Mouse (Mus musculus): ENCODE data around the gene Rps13.

Gene Rps13

DNA sequence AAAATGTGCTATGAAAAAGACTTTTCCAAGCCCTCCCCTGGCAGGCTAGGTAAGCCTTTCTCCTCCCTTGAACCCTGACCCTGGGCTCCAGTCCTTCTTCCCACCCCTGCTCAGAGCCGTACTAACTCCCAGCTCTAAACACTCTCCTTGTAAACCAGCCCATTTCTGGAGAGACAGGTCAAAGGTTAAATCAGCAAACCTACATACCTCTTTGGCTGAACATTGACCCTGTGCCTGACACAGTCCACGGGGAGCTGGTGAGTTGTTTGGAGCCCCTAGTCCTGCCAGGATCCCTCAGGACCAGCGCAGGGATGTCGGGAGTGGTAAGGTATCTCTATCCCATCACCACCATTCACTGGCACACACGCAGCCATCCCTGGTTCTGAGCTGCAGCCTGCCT, 41.6 kb downstream of the Rps13 start:
- DNase-seq (ENCODE audit: low spot score in 2 of 2) = no peak

DNA sequence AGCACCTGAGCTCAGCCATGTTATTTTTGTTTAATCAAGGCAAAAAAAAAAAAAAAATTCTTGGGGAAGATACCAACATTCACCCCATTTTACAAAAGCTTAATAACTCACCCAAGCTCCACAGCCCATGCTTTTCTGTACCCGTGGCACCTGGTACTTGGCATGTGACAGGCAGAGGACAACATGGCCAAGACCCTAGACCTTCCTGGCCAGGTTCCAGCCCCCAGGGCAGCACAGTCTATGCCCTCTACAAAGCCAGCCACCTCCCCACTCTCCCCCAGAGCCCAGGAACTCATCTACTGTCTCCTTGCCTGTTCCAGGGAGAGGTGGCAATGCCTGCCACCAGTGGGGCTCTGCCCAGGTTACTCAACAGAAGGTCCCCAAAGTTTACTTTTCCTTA, 43.4 kb downstream of the Rps13 start:
- no peak for DNase-seq (ENCODE audit: low spot score in 2 of 2)

DNA sequence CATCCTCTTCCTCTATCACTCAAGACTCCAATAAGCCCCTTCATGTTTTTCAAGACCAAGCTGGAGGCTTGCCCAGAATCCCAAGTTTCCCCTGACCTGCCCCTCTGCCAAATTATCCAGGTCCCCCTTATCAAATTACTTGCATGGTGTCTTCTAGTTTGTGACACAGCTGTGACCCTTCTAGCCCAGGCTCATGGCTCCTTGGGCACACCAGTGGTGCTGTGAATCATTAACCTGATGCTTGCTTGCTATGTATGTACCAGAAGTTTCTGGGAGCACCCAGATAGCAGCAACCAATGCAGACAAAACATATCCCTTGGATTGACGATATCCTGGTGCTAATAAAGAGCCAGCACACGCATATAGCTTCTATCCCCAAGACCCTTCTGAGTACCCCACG, 45.0 kb downstream of the Rps13 start:
- no peak for DNase-seq (ENCODE audit: low spot score in 2 of 2)

DNA sequence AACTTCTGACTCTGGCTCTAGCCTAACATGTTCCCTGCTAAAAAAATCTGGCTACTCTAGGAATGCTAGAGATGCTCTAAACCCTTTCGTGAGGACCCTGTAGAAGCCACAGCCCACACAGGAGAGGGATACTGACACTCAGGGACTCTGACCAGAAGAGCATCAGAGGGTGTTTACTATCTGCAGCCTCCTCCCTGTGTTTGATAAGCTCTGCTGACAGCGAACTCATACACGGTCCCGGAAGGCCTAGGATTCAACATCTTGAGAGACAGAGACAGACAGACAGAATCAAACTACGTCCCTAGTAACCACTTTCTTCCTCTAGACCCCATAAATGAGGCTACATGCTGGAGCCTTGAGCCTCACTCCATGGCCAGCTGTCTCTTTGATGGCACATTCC, 46.0 kb downstream of the Rps13 start:
- no peak for DNase-seq (ENCODE audit: low spot score in 2 of 2)

DNA sequence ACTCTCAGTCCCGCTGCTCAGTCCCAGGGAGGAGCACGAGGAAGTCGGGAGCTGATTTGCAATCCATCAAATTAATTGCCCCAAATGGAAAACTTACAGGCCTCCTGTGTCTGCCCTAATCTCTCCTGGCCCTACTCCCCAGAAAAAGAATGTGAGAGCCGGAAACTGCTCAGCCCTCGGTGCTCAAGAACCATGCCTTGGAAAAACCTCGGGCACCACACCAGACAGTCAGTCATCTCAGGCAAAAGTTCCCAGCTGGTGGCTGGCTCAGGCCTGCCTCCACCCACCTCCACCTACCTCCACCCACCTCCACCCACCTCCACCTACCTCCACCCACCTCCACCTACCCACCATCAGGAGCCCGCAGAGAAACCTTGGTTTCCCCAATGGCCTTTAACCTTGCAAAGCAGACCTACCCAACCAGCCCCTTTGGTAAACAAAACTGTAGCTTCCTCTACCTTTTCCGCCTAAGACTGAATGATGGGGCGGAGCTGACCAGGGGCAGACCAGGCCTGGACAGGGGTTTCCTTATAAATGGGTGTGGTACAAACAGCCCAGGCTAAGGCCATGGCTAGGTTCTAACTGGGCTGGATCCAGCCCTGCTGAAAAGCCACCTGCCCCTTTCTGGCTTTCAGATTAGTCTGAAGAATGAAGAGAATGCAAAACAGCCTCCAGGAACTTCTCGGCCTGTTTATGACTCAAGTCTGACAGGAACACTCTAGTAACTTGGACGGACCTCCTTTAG, 47.2 kb downstream of the Rps13 start:
- no peak for DNase-seq (ENCODE audit: low spot score in 2 of 2)

DNA sequence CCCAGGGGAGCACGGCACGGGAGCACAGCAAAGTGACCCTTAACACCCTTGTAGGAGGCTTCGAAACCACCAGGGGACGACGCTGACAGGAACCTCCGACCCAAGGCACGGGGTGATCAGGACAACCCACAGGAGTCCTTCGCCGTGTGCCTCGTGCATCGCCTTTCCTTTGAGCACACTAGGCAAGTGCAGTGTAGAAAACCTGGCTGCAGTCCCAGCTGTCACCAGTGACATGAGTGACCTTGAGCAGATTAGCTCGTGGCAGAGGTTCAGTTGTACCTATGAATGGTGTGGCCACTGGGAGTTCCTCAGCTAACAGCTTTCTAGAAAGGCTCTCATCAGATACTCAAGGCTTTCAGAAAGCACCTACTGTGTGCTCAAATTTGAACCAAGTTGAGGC, 47.8 kb downstream of the Rps13 start:
- DNase-seq (ENCODE audit: low spot score in 2 of 2) = no peak

DNA sequence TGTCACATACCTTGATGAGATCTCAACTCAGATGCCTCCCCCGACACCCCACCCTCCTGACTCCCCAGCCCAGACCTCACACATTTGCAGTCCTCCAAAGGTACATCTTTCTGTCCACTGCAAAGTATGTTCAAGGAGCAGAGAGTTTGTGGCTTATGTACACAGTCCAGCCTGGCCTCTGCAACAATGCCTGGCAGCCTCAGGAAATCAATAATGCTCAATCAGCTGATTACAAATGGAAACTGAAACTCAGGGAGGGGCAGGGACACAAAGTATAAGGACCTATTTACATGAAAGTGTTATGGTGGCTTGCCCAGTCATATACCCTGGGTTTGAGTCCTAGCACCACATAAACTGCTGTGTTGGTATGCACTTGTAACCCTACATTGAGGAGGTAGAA, 48.8 kb downstream of the Rps13 start:
- DNase-seq (ENCODE audit: low spot score in 2 of 2) = no peak

DNA sequence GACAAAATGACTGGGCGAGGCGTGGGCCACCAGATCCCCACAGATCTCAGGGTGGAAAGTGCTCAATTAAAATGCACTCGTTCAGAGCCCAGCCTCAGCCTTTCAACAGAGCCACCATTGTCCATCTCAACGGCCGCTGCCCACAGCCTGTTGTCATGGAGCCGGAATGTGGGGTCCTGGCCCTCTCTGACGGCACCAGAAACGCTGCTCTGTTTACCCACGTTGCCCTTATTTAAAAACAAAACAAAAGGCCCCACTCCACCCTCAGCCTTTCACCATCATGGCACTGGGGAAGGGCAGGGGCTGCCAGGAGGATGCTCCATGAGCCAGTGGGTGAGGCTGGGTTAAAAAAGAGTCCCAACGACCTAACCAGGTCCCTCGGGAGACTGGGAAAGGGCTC, 51.2 kb downstream of the Rps13 start:
- DNase-seq (ENCODE audit: low spot score in 2 of 2) = no peak

Measured in spleen, postnatal 4 days (tissue).